Mouse (Mus musculus) E14TG2a.4 (cell line): ENCODE results near the gene Tarsl2.

Source experiments
- H3K27me3 ChIP-seq: 2 replicates; pipeline ENCODE4 v1.6.1; 2014; ENCODE audit warnings: low read length, control low read depth; ENCODE audit not compliant: insufficient read depth
- H3K36me3 ChIP-seq: 2 replicates; pipeline ENCODE4 v1.6.1; 2014; ENCODE audit warnings: low read length, control low read depth; ENCODE audit not compliant: insufficient read depth
- H3K4me1 ChIP-seq: replicated peaks from 2 replicates; pipeline ENCODE4 v1.6.1; 2014; ENCODE audit warnings: low read depth, low read length, control low read depth
- H3K4me3 ChIP-seq: replicated peaks from 2 replicates; pipeline ENCODE4 v1.5.1; 2014; ENCODE audit warnings: mild to moderate bottlenecking, low read length
- H3K9me3 ChIP-seq: 2 replicates; pipeline ENCODE4 v1.6.1; 2014; ENCODE audit warnings: low read length, control low read depth
- CTCF ChIP-seq: conservative IDR thresholded peaks from 2 replicates; pipeline ENCODE4 v1.5.1; 2014; ENCODE audit warnings: low read length
- NANOG ChIP-seq: IDR thresholded peaks from 2 replicates; pipeline ENCODE4 v1.6.1; 2014; ENCODE audit warnings: borderline replicate concordance, low read length, mixed read lengths
- POU5F1 ChIP-seq: IDR thresholded peaks from 2 replicates; pipeline ENCODE4 v1.6.1; 2014; ENCODE audit warnings: low read length, borderline replicate concordance

Gene Tarsl2

GRCm38 (mm10) chr7:65640672-65641071, 4.0 kb upstream of the Tarsl2 start:
- H3K4me1 ChIP-seq, result peaks cover 15% of the 10 kb centered on the region
- no peaks in the 10 kb centered on the region for H3K9me3 ChIP-seq
- no peak overlapping the region for H3K4me3 ChIP-seq
- H3K27me3 ChIP-seq, result peaks cover 16% of the 10 kb centered on the region
- H3K36me3 ChIP-seq, result no peaks in the 10 kb centered on the region
- no peak for TF ChIP-seq POU5F1
- no peak for TF ChIP-seq CTCF
- no peak for TF ChIP-seq NANOG

- H3K4me1 ChIP-seq, result peaks cover 5% of the 10 kb centered on the region
- TF ChIP-seq CTCF (peak; percentile 30; the same call in 1 of the 2 replicates), POU5F1 (no peak)
These were observed 2.1 kb upstream of the Tarsl2 start for GRCm38 (mm10) chr7:65642371-65643304.

GRCm38 (mm10) chr7:65643861-65644421, 757 bp upstream of the Tarsl2 start:
- TF ChIP-seq NANOG (no peak), POU5F1 (no peak), CTCF (no peak)
- H3K27me3 ChIP-seq, result peaks cover 15% of the 10 kb centered on the region
- peaks cover 22% of the 10 kb centered on the region for H3K9me3 ChIP-seq
- H3K4me3 ChIP-seq, result peak overlapping the region; percentile 74
- peaks cover 5% of the 10 kb centered on the region for H3K4me1 ChIP-seq
- H3K36me3 ChIP-seq, result peaks cover 4% of the 10 kb centered on the region

More at GRCm38 (mm10) chr7:65642371-65643304, 2.1 kb upstream of the Tarsl2 start:
- H3K4me3 ChIP-seq, result no peak overlapping the region
- H3K27me3 ChIP-seq, result peaks cover 15% of the 10 kb centered on the region
- no peaks in the 10 kb centered on the region for H3K36me3 ChIP-seq
- peaks cover 9% of the 10 kb centered on the region for H3K9me3 ChIP-seq

DNA sequence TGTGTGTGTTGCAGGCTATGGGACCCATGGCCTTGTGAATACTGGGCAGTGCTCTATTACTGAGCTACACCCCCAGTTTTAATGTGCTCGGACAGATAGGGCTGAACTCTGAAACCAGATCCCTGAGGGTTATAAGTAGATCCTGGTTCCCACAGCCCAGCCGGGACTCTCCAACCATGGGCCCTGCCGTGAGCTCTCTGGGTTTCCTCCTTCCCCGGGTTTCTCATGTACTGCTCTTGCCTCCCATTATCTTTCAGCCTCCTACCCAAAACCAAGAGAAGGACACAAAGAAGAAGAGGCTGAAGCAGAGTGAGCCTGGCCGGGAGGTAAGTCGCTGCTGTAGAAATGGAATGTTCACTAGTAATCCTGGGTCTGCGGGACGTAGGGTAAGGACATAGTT, 1.3 kb downstream of the Tarsl2 start:
- Histone ChIP-seq H3K4me1 (peaks cover 5% of the 10 kb centered on the region), H3K4me3 (no peak overlapping the region), H3K9me3 (peaks cover 34% of the 10 kb centered on the region), H3K27me3 (peaks cover 15% of the 10 kb centered on the region), H3K36me3 (peaks cover 4% of the 10 kb centered on the region)
- TF ChIP-seq POU5F1, result no peak
- TF ChIP-seq NANOG, result no peak
- no peak for TF ChIP-seq CTCF

- H3K36me3 ChIP-seq, result peaks cover 4% of the 10 kb centered on the region
- no peak overlapping the region for H3K4me3 ChIP-seq
These were observed 6.0 kb downstream of the Tarsl2 start for GRCm38 (mm10) chr7:65650662-65651061.

GRCm38 (mm10) chr7:65657490-65658120, 12.9 kb downstream of the Tarsl2 start:
- Histone ChIP-seq H3K4me1 (no peaks in the 10 kb centered on the region), H3K27me3 (no peaks in the 10 kb centered on the region), H3K36me3 (no peaks in the 10 kb centered on the region), H3K9me3 (no peaks in the 10 kb centered on the region), H3K4me3 (no peak overlapping the region)
- TF ChIP-seq POU5F1, result no peak
- TF ChIP-seq CTCF, result no peak
- no peak for TF ChIP-seq NANOG

More at GRCm38 (mm10) chr7:65650662-65651061, 6.0 kb downstream of the Tarsl2 start:
- Histone ChIP-seq H3K9me3 (peaks cover 34% of the 10 kb centered on the region), H3K27me3 (no peaks in the 10 kb centered on the region; the same call in 1 of the 2 replicates), H3K4me1 (no peaks in the 10 kb centered on the region)
- no peak for TF ChIP-seq POU5F1
- TF ChIP-seq NANOG, result no peak
- no peak for TF ChIP-seq CTCF

DNA sequence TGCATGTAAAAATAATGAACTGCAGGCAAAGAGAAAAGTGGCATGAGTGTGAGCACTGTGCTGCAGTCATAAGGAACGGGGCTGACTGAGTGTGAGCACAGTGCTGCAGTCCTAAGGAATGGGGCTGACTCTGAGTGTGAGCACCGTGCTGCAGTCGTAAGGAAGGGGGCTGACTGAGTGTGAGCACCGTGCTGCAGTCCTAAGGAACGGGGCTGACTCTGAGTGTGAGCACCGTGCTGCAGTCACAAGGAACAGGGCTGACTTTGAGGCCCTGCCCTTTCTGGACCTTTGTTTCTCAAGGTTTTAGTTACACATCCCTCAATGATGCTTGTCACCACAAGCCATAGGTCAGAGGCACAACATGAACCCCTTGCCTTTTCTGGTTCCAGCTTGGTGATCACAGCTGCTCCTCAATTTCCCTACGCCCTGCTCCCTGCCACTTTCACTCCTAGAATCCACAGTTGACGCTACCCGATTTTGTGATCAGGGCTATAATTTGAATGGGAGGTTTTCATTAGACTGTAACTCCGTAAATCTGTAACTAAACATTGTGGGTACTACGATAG, 18.6 kb downstream of the Tarsl2 start:
- H3K4me1 ChIP-seq, result no peaks in the 10 kb centered on the region
- no peak for TF ChIP-seq POU5F1
- no peak for TF ChIP-seq CTCF
- TF ChIP-seq NANOG, result no peak
- H3K9me3 ChIP-seq, result no peaks in the 10 kb centered on the region
- H3K36me3 ChIP-seq, result no peaks in the 10 kb centered on the region
- H3K4me3 ChIP-seq, result no peak overlapping the region
- H3K27me3 ChIP-seq, result no peaks in the 10 kb centered on the region

- Histone ChIP-seq H3K27me3 (no peaks in the 10 kb centered on the region), H3K36me3 (no peaks in the 10 kb centered on the region), H3K9me3 (no peaks in the 10 kb centered on the region), H3K4me1 (no peaks in the 10 kb centered on the region), H3K4me3 (no peak overlapping the region)
- no peak for TF ChIP-seq POU5F1
- TF ChIP-seq NANOG, result no peak
- TF ChIP-seq CTCF, result no peak
These were observed 19.2 kb downstream of the Tarsl2 start for GRCm38 (mm10) chr7:65663886-65664285.
